Mouse (Mus musculus) limb, embryonic 10.5 days (tissue): ENCODE results near the gene Tmem135. TPM values are rescaled to one million over a fixed set of nuclear protein-coding genes. Genes with fewer than 3 reads are reported as not detected.

Experiments used
- DNase-seq: peaks from one replicate; pipeline ENCODE4 v3.0.0-alpha.2; 2017; ENCODE audit warnings: low spot score
- H3K27ac ChIP-seq: fragments of 300-500 bp; sonication (generic); 2 replicates; pipeline ENCODE4 v1.5.1; 2016; ENCODE audit warnings: mild to moderate bottlenecking
- H3K27me3 ChIP-seq: fragments of 300-500 bp; sonication (generic); 2 replicates; pipeline ENCODE4 v1.6.1; 2016; ENCODE audit warnings: low read depth, mild to moderate bottlenecking; ENCODE audit not compliant: poor library complexity, severe bottlenecking
- H3K36me3 ChIP-seq: fragments of 300-500 bp; sonication (generic); 2 replicates; pipeline ENCODE4 v1.6.1; 2016; ENCODE audit warnings: mild to moderate bottlenecking, moderate library complexity
- H3K4me1 ChIP-seq: fragments of 300-500 bp; sonication (generic); 2 replicates; pipeline ENCODE4 v1.6.1; 2016
- H3K4me3 ChIP-seq: fragments of 300-500 bp; sonication (generic); 2 replicates; pipeline ENCODE4 v1.5.1; 2016; ENCODE audit warnings: mild to moderate bottlenecking, moderate library complexity
- H3K9me3 ChIP-seq: fragments of 300-500 bp; sonication (generic); replicated peaks from 2 replicates; pipeline ENCODE4 v1.6.1; 2016; ENCODE audit warnings: mild to moderate bottlenecking
- WGBS: fragments of 180-500 bp; shearing (Covaris S2); methylation state at CpG from one replicate; pipeline ENCODE4 v1.1.7; 2016; 5-methylcytosine and 5-hydroxymethylcytosine counted together
- polyA plus RNA-seq: library from polyadenylated mRNA; unstranded; fragments of >200 nt; fragmentation: Nextera tagmentation; extraction: Ambion mirVana; gene quantifications from 2 replicates; pipeline ENCODE4 v1.2.1, GENCODE M21; 2016

Gene Tmem135
- polyA plus RNA-seq, 1 experiment from 2014 or later: 16.1 TPM

DNA sequence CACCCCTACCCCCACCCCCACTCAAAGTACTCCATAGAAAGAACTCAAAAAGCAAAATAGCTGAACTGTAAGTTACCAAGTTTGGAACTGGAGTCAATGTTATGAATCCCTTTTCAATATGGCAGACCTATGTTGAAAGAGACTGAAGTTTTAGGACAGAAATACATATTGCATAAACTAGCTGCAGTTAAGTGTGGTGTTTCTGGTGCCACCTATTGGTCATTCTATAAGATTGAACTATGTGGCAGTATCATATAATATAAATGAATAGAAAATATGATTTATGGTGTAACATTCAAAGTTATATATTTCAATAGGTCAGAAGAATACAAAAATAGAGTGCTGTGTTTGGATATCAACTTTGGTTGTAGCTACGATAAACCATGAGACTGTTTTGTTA lies 11.2 kb downstream of the Tmem135 start:
- 98% methylated on average over 1 of the region's 1 CpGs for WGBS
- Histone ChIP-seq H3K4me3 (no peak overlapping the region), H3K27me3 (no peaks in the 10 kb centered on the region), H3K4me1 (no peaks in the 10 kb centered on the region), H3K27ac (no peak overlapping the region), H3K36me3 (no peaks in the 10 kb centered on the region), H3K9me3 (no peaks in the 10 kb centered on the region)
- DNase-seq: no peak

GRCm38 (mm10) chr7:89392388-89392787 lies 11.6 kb downstream of the Tmem135 start:
- Histone ChIP-seq H3K9me3 (no peaks in the 10 kb centered on the region), H3K4me1 (no peaks in the 10 kb centered on the region), H3K36me3 (no peaks in the 10 kb centered on the region), H3K4me3 (no peak overlapping the region), H3K27ac (no peak overlapping the region), H3K27me3 (no peaks in the 10 kb centered on the region)
- DNase-seq: no peak
- WGBS: 77% methylated on average over 4 of the region's 4 CpGs

GRCm38 (mm10) chr7:89391831-89392230 lies 12.2 kb downstream of the Tmem135 start:
- DNase-seq: no peak
- 85% methylated on average over 4 of the region's 4 CpGs for WGBS
- no peaks in the 10 kb centered on the region for H3K27me3 ChIP-seq
- H3K4me3 ChIP-seq: no peak overlapping the region
- H3K4me1 ChIP-seq: 0 out of 2 replicates have a peak, but pooled peaks cover under 1% of the 10 kb centered on the region
- no peaks in the 10 kb centered on the region for H3K9me3 ChIP-seq
- no peak overlapping the region for H3K27ac ChIP-seq
- no peaks in the 10 kb centered on the region for H3K36me3 ChIP-seq

DNA sequence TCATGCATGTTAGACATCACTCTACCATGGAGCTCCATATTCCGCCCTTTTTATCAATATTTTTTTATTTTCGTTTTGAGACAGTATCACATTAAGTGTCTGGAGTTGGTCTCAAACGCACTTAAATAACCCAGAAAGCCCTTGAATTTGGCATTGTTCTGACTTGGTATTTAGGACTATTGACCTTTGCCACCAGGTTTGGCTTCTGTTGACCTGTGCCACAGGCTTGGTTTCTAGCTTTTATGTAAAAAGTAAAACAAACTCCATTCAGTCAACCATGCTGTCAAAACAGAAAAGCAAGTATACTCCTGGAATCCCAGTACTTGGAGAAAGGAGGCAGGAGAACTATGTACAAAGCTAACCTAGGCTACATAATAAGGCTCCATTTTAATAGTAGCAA lies 12.7 kb downstream of the Tmem135 start:
- 0 out of 2 replicates have a peak, but pooled peaks cover 2% of the 10 kb centered on the region for H3K4me1 ChIP-seq
- no peak overlapping the region for H3K27ac ChIP-seq
- H3K36me3 ChIP-seq: no peaks in the 10 kb centered on the region
- 90% methylated on average over 3 of the region's 3 CpGs for WGBS
- no peaks in the 10 kb centered on the region for H3K9me3 ChIP-seq
- H3K27me3 ChIP-seq: no peaks in the 10 kb centered on the region
- no peak overlapping the region for H3K4me3 ChIP-seq
- DNase-seq: no peak

- WGBS: 75% methylated on average over 2 of the region's 2 CpGs
- H3K9me3 ChIP-seq: no peaks in the 10 kb centered on the region
- H3K4me3 ChIP-seq: no peak overlapping the region
- no peaks in the 10 kb centered on the region for H3K27me3 ChIP-seq
- H3K36me3 ChIP-seq: no peaks in the 10 kb centered on the region
- no peak overlapping the region for H3K27ac ChIP-seq
- no peak for DNase-seq
- H3K4me1 ChIP-seq: 0 out of 2 replicates have a peak, but pooled peaks cover 2% of the 10 kb centered on the region
Measured at GRCm38 (mm10) chr7:89390660-89391059, 13.4 kb downstream of the Tmem135 start.

GRCm38 (mm10) chr7:89388981-89389380 lies 15.0 kb downstream of the Tmem135 start:
- 83% methylated on average over 3 of the region's 3 CpGs for WGBS
- H3K27ac ChIP-seq: no peak overlapping the region
- DNase-seq: no peak
- H3K36me3 ChIP-seq: no peaks in the 10 kb centered on the region
- 0 out of 2 replicates have a peak, but pooled peaks cover 2% of the 10 kb centered on the region for H3K4me1 ChIP-seq
- no peaks in the 10 kb centered on the region for H3K27me3 ChIP-seq
- no peaks in the 10 kb centered on the region for H3K9me3 ChIP-seq
- no peak overlapping the region for H3K4me3 ChIP-seq

GRCm38 (mm10) chr7:89382892-89383291 lies 21.1 kb downstream of the Tmem135 start:
- no peak for DNase-seq

DNA sequence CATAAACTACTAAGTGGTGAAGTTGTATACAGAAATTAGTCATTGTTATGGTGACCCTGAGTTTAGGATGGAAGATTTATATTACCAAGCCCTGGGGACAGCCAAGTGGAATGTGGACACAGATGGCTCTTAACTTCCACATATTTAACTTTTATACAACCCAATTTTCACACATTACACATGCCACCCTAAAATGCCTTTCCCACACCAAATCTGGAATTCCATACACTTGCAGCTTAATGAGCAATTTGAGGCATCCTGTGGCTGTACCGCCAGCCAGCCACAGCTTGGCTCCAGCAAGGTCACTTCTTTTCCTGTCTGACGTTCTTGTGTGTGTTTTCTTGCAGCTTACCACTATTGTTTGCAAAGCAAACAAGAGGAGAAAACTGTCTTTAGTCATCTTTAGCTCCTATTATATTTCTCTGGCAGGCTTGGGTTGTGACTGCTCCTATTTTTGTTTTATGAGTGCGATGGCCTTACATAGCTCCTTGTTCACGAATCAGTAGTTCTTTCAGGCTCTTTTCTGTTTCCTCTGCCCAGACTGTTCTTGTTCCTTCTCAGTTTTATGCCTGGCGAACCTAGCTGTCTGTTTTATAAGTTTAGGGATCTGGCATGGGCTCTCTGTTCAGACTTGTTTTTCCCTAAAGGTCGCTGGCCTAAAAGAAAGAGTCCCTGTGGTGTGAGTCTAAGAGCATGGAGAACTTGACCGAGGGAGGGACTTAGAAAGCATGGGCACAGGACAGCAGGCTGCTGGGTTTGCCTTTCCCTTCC lies 22.9 kb downstream of the Tmem135 start:
- H3K4me1 ChIP-seq: peaks cover 11% of the 10 kb centered on the region
- no peak for DNase-seq
- 67% methylated on average over 7 of the region's 7 CpGs for WGBS
- peak overlapping the region; percentile 70 for H3K27ac ChIP-seq
- H3K36me3 ChIP-seq: no peaks in the 10 kb centered on the region
- no peaks in the 10 kb centered on the region for H3K27me3 ChIP-seq
- H3K4me3 ChIP-seq: no peak overlapping the region
- no peaks in the 10 kb centered on the region for H3K9me3 ChIP-seq

More at GRCm38 (mm10) chr7:89382892-89383291, 21.1 kb downstream of the Tmem135 start:
- no peaks in the 10 kb centered on the region for H3K27me3 ChIP-seq
- WGBS: 96% methylated on average over 3 of the region's 3 CpGs
- H3K9me3 ChIP-seq: no peaks in the 10 kb centered on the region
- no peaks in the 10 kb centered on the region for H3K36me3 ChIP-seq
- H3K4me3 ChIP-seq: no peak overlapping the region
- H3K27ac ChIP-seq: no peak overlapping the region
- H3K4me1 ChIP-seq: peaks cover 13% of the 10 kb centered on the region

- Histone ChIP-seq H3K4me1 (no peaks in the 10 kb centered on the region), H3K36me3 (no peaks in the 10 kb centered on the region), H3K27me3 (no peaks in the 10 kb centered on the region), H3K4me3 (no peak overlapping the region), H3K9me3 (no peaks in the 10 kb centered on the region), H3K27ac (no peak overlapping the region)
- DNase-seq: no peak
- WGBS: 72% methylated on average over 6 of the region's 6 CpGs
Measured at GRCm38 (mm10) chr7:89371623-89372295, 32.3 kb downstream of the Tmem135 start.

DNA sequence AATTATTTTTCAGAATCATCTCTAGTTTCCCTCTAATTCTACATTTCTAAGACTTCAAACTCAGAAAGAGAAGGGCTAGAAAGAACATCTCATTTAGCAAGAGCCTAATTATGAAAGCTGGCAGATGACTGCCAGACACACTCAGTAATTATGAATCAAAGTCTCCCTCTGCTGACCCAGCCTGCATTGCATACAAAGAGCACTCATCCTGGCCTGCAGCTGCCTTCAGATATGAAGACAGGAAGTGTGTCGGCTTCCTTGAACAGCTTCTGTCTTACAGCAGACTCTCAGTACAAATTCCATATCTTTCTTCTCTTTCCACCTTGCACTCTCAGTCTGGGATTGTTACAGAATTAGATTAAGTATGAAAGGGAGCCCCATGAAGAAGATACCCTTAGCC lies 33.1 kb downstream of the Tmem135 start:
- Histone ChIP-seq H3K9me3 (no peaks in the 10 kb centered on the region), H3K36me3 (no peaks in the 10 kb centered on the region), H3K27ac (no peak overlapping the region), H3K27me3 (no peaks in the 10 kb centered on the region), H3K4me1 (no peaks in the 10 kb centered on the region), H3K4me3 (no peak overlapping the region)
- DNase-seq: no peak
- WGBS: 48% methylated on average over 1 of the region's 1 CpGs

GRCm38 (mm10) chr7:89370086-89370485 lies 33.9 kb downstream of the Tmem135 start:
- no peaks in the 10 kb centered on the region for H3K4me1 ChIP-seq
- 87% methylated on average over 1 of the region's 1 CpGs for WGBS
- DNase-seq: no peak
- no peaks in the 10 kb centered on the region for H3K27me3 ChIP-seq
- no peak overlapping the region for H3K4me3 ChIP-seq
- H3K27ac ChIP-seq: no peak overlapping the region
- no peaks in the 10 kb centered on the region for H3K9me3 ChIP-seq
- H3K36me3 ChIP-seq: no peaks in the 10 kb centered on the region

GRCm38 (mm10) chr7:89367643-89368042 lies 36.4 kb downstream of the Tmem135 start:
- DNase-seq: no peak
- Histone ChIP-seq H3K4me3 (no peak overlapping the region), H3K4me1 (no peaks in the 10 kb centered on the region), H3K9me3 (no peaks in the 10 kb centered on the region), H3K36me3 (no peaks in the 10 kb centered on the region), H3K27ac (no peak overlapping the region), H3K27me3 (no peaks in the 10 kb centered on the region)
- WGBS: 17% methylated on average over 3 of the region's 3 CpGs

GRCm38 (mm10) chr7:89365135-89365880 lies 38.7 kb downstream of the Tmem135 start:
- H3K9me3 ChIP-seq: no peaks in the 10 kb centered on the region
- DNase-seq: no peak
- no peak overlapping the region for H3K27ac ChIP-seq
- no peaks in the 10 kb centered on the region for H3K36me3 ChIP-seq
- H3K4me3 ChIP-seq: no peak overlapping the region
- no peaks in the 10 kb centered on the region for H3K27me3 ChIP-seq
- 90% methylated on average over 10 of the region's 10 CpGs for WGBS
- no peaks in the 10 kb centered on the region for H3K4me1 ChIP-seq
